ENCODE assay signal across 11 mouse cellular contexts in genomic region chr5:128527241-128527640, GRCm38 (mm10).
DNase-seq lines count a peak whose midpoint lies in the region; ATAC-seq and TF ChIP-seq lines count a peak whose summit lies in the region.
"Had no signal": no experiment of that assay in that cellular context is flagged by ENCODE, and none has a peak within 500 bp of the region (broad histone marks: within the 10 kb centered on the region; RNA-seq: fewer than 3 reads in every experiment).

No protein-coding gene starts in this region.

- in situ Hi-C loops in ES-E14 (cut with MboI; ENCODE audit: low sequenced_read_pairs in 2 of 2, unreplicated experiment in 2 of 2): no loop called here

- no peak overlapping the region for H3K4me3 ChIP-seq in hindbrain, embryonic 10.5 days
- H3K4me3 ChIP-seq in hindbrain, embryonic 14.5 days (replicated peaks; ENCODE audit: low read length): no peak overlapping the region
- no peak overlapping the region for H3K4me3 ChIP-seq in lung, postnatal 0 days (ENCODE audit: low read depth, low read length)
- no peak overlapping the region for H3K4me3 ChIP-seq in ES-E14 (ENCODE audit: insufficient read depth in 1 of 2, low read depth in 1 of 2, low read length in 2 of 2, poor library complexity in 1 of 2, severe bottlenecking in 1 of 2)
- H3K4me3 ChIP-seq: embryonic facial prominence, embryonic 13.5 days; limb, embryonic 12.5 days; midbrain, embryonic 13.5 days had no signal

- peaks cover 26% of the 10 kb centered on the region for H3K4me1 ChIP-seq in hindbrain, embryonic 10.5 days (replicated peaks)
- H3K4me1 ChIP-seq in hindbrain, embryonic 14.5 days (replicated peaks; ENCODE audit: control insufficient read depth, insufficient read depth, low read length): peaks cover 11% of the 10 kb centered on the region
- H3K4me1 ChIP-seq in lung, postnatal 0 days (ENCODE audit: insufficient read depth, low read depth, low read length): no peaks in the 10 kb centered on the region
- no peaks in the 10 kb centered on the region for H3K4me1 ChIP-seq in ES-E14 (ENCODE audit: control insufficient read depth in 2 of 2, insufficient read depth in 2 of 2, low read length in 2 of 2, poor library complexity in 1 of 2)

- H3K9ac ChIP-seq in hindbrain, embryonic 14.5 days: no peak overlapping the region
- H3K9ac ChIP-seq in lung, postnatal 0 days (replicated peaks; ENCODE audit: low read depth): no peak overlapping the region
- H3K9ac ChIP-seq in ES-E14 (ENCODE audit: insufficient read depth, low read depth, low read length, poor library complexity, severe bottlenecking): no peak overlapping the region; the same call in 1 of the 2 replicates
- H3K9ac ChIP-seq: embryonic facial prominence, embryonic 13.5 days; limb, embryonic 12.5 days; midbrain, embryonic 13.5 days had no signal

- peak; percentile 43 for TF ChIP-seq CTCF in lung, postnatal 0 days (IDR thresholded peaks at IDR 0.05)

- H3K27me3 ChIP-seq in hindbrain, embryonic 10.5 days (ENCODE audit: insufficient read depth, poor library complexity, severe bottlenecking): peaks cover 29% of the 10 kb centered on the region
- no peaks in the 10 kb centered on the region for H3K27me3 ChIP-seq in hindbrain, embryonic 14.5 days (ENCODE audit: control insufficient read depth, insufficient read depth, low read length)
- no peaks in the 10 kb centered on the region for H3K27me3 ChIP-seq in lung, postnatal 0 days (replicated peaks; ENCODE audit: insufficient read depth, low read length)
- H3K27me3 ChIP-seq: embryonic facial prominence, embryonic 13.5 days; limb, embryonic 12.5 days had no signal

- peak overlapping the region; percentile 62; the same call in 1 of the 2 replicates for H3K27ac ChIP-seq in hindbrain, embryonic 10.5 days
- H3K27ac ChIP-seq in hindbrain, embryonic 14.5 days: no peak overlapping the region
- H3K27ac ChIP-seq in lung, postnatal 0 days (ENCODE audit: low read length): no peak overlapping the region
- H3K27ac ChIP-seq in ES-E14 (ENCODE audit: insufficient read depth, low read depth, low read length, poor library complexity, severe bottlenecking): no peak overlapping the region
- H3K27ac ChIP-seq: embryonic facial prominence, embryonic 13.5 days; limb, embryonic 12.5 days; midbrain, embryonic 13.5 days had no signal

- H3K4me2 ChIP-seq in hindbrain, embryonic 14.5 days (replicated peaks): no peak overlapping the region
- H3K4me2 ChIP-seq in lung, postnatal 0 days (replicated peaks; ENCODE audit: low read depth, low read length): no peak overlapping the region
- H3K4me2 ChIP-seq: embryonic facial prominence, embryonic 13.5 days; limb, embryonic 12.5 days; midbrain, embryonic 13.5 days had no signal

- 36% methylated on average over 7 of the region's 9 CpGs for WGBS in hindbrain, embryonic 10.5 days
- 38% methylated on average over 8 of the region's 9 CpGs for WGBS in hindbrain, embryonic 14.5 days
- 23% methylated on average over 7 of the region's 9 CpGs for WGBS in lung, postnatal 0 days

- peak; percentile 26 for DNase-seq in hindbrain, embryonic 10.5 days (ENCODE audit: low spot score)
- DNase-seq in hindbrain, embryonic 14.5 days (ENCODE audit: low spot score): no peak
- no peak for DNase-seq in lung, postnatal 0 days (ENCODE audit: low spot score)
- no peak for DNase-seq in lung, postnatal 36 days
- DNase-seq in ES-E14 (ENCODE audit: low read depth, low spot score) (peak; percentile 67), MN1 (ENCODE audit: low spot score) (no peak)
- peak; percentile 54 for DNase-seq in embryo, embryonic 10 days (ENCODE audit: low spot score)
- DNase-seq in neural tube, embryonic 10.5 days (ENCODE audit: extremely low spot score, low spot score): no peak

- no peak for TF ChIP-seq EP300 in lung, postnatal 0 days (IDR thresholded peaks at IDR 0.05)

- H3K9me3 ChIP-seq in hindbrain, embryonic 10.5 days: no peaks in the 10 kb centered on the region
- no peaks in the 10 kb centered on the region for H3K9me3 ChIP-seq in hindbrain, embryonic 14.5 days (ENCODE audit: control insufficient read depth, low read length)
- H3K9me3 ChIP-seq in lung, postnatal 0 days (ENCODE audit: low read length): no peaks in the 10 kb centered on the region
- H3K9me3 ChIP-seq in ES-E14 (ENCODE audit: control insufficient read depth, insufficient read depth, low read depth, low read length): no peaks in the 10 kb centered on the region
- H3K9me3 ChIP-seq: embryonic facial prominence, embryonic 13.5 days; limb, embryonic 12.5 days; midbrain, embryonic 13.5 days had no signal

- ATAC-seq in hindbrain, embryonic 14.5 days (ENCODE audit: low FRiP score): no peak
- no peak for ATAC-seq in lung, postnatal 0 days
- ATAC-seq: midbrain, embryonic 13.5 days had no signal

- no peaks in the 10 kb centered on the region for H3K36me3 ChIP-seq in hindbrain, embryonic 10.5 days
- H3K36me3 ChIP-seq in hindbrain, embryonic 14.5 days (replicated peaks; ENCODE audit: control insufficient read depth, insufficient read depth): no peaks in the 10 kb centered on the region
- H3K36me3 ChIP-seq in lung, postnatal 0 days (ENCODE audit: insufficient read depth, low read length): no peaks in the 10 kb centered on the region
- no peaks in the 10 kb centered on the region for H3K36me3 ChIP-seq in ES-E14 (ENCODE audit: control insufficient read depth, insufficient read depth, low read length, poor library complexity, severe bottlenecking)
- H3K36me3 ChIP-seq: embryonic facial prominence, embryonic 13.5 days; limb, embryonic 12.5 days; midbrain, embryonic 13.5 days had no signal

TF ChIP-seq in ES-E14, 5 proteins besides CTCF, POLR2A, EP300 and RAD21:
- TF ChIP-seq MAFK (IDR thresholded peaks at IDR 0.05; ENCODE audit: insufficient read depth, low read depth, low read length): no peak
- TF ChIP-seq CHD2 (IDR thresholded peaks at IDR 0.05; ENCODE audit: low read depth, low read length): no peak
- TF ChIP-seq ZC3H11A (IDR thresholded peaks at IDR 0.05; ENCODE audit: borderline replicate concordance, low read depth, low read length): no peak
- no peak for TF ChIP-seq HCFC1 (IDR thresholded peaks at IDR 0.05; ENCODE audit: borderline replicate concordance, insufficient read depth, low read length)
- TF ChIP-seq ZNF384 (IDR thresholded peaks at IDR 0.05; ENCODE audit: low read depth, low read length): no peak

Comparison
In these comparisons a context has a peak if more than half of its experiments do, and no peak if none do; other contexts are left out.
1. DNase-seq: peak in hindbrain, embryonic 10.5 days (single experiment), ES-E14 (single experiment) and embryo, embryonic 10 days (single experiment); none in hindbrain, embryonic 14.5 days (single experiment), lung, postnatal 0 days (single experiment), lung, postnatal 36 days (single experiment), MN1 (single experiment) and neural tube, embryonic 10.5 days (single experiment).